Mouse (Mus musculus): ENCODE results near the gene Mcm5. TPM values are rescaled to one million over a fixed set of nuclear protein-coding genes. Genes with fewer than 3 reads are reported as not detected.
A peak's percentile ranks its signal among the peaks of the same experiment; 100 is the strongest.

Mcm5 gene
- under 1 TPM; 0.66 to 0.87 TPM for total RNA-seq (2021)
- long read RNA-seq, experiment 1, partial matches to known transcripts: 0 of 3 reads
- long read RNA-seq, experiment 1, other reads (novel, unspliced or antisense): 1 of 3 reads
- long read RNA-seq, experiment 2, partial matches to known transcripts: 0 of 2 reads
- long read RNA-seq, experiment 2, other reads (novel, unspliced or antisense): 0 of 2 reads

DNA sequence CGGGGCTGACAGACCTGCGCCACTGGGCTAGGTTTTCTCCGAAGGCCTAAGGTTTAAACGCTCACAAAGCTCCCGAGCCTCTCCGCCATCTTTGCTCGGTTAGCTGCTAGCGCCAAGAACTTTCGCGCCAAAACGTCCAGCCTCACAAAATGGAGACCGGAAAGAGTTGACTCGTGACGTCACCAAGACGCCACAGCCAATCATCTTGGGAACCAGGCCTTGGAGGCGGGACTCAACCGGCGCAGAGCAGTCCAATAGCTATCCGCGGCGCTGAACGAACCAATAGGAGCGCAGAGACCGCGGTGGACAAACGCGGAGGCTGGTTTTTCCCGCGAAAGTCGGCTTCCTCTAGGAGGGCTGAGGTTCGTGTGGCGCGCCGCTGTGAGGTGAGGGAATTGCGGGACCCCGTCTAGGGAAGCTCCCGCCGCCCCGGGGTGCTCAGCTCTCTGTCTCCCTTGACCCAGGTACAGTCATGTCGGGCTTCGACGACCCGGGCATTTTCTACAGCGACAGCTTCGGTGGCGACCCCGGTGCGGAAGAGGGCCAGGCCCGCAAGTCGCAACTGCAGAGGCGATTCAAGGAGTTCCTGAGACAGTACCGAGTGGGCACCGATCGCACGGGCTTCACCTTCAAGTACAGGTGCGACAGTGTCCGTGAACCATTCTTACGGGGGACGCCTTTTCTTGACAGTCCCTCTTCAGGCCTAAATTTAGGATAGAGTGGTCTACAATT is at the start of gene Mcm5:
TSS of gene Mcm5 (plus strand) at position 334 of the 732 bp plus-strand sequence.
- peak; percentile 100 for DNase-seq (ENCODE audit: low spot score)

DNA sequence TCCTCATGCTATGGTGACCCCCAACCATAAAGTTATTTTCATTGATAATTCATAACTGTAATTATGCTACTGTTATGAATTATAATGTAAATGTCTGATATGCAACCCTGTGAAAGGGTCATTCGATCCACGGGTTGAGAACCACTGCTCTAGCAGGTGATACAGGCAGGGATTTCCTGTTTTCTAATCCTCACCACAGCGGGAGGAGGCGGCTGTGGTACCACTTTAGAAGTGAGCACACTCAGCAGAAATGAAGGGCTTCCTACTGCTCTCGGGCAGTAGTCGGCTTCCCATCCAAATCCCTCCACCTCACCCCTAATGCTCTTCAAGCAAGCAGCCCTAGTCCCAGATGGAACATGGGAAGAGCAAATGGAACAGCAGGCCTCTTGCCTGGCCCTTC is 49.3 kb upstream of the Mcm5 start:
- no peak for DNase-seq (ENCODE audit: low spot score)

DNA sequence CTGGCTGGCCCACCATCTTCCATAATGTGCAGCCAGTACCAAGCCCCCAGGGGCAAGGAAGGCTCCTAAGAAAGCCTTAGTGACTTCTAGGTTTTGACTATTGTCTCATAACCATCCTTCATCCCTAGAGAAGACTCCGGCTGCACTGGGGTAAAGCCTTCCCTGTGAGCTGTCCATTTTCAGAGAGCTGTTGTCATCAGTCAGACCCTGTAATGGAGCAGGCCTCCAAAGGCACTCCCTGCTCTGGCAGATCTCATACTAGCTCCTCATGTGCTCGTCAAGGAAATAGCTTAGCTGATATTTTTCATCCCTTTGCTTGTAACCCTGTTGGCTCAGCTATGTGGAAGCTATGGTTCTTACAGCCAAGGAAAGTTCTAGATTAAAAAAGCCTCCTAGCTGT is 48.6 kb upstream of the Mcm5 start:
- no peak for DNase-seq (ENCODE audit: low spot score)

DNA sequence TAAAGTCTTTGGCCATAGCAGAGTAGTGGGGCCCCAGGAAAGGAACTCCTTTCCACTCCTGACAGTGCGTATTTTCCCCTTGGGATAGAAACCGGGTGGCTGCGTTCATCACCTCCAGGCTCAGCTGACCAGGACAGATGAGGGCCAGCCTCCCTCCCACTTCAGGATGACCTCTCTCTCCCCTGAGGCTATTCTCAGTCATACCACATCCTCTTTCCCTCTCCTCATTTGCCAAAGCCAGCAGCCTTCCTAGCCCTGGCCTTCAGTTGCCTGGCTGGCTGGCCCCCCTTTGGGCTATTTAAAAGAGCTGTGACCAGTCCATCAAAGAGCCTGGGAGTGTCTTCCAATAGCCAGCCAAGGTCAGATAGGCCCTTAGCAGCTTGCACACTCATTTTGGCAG is 46.1 kb upstream of the Mcm5 start:
- peak; percentile 60 for DNase-seq (ENCODE audit: low spot score)

DNA sequence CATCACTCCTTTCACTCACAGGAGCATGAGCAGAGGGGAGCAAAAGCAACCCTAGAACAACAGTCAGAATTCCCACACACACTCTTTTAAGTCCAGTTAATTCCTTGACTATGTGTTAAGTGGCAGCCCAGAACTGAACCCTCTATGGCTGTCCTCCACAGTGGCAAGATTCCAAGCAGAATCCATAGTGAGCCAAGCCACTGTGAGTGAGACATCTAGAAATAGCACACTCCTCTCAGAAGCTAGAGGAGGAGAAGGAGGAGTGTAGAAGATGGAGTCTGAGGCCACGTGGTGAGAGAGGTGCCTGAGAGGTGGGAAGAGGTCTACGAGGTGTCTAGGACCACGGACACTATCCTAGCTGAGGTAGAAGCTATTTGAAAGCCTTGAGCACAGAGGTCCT is 44.6 kb upstream of the Mcm5 start:
- peak; percentile 52 for DNase-seq (ENCODE audit: low spot score)

DNA sequence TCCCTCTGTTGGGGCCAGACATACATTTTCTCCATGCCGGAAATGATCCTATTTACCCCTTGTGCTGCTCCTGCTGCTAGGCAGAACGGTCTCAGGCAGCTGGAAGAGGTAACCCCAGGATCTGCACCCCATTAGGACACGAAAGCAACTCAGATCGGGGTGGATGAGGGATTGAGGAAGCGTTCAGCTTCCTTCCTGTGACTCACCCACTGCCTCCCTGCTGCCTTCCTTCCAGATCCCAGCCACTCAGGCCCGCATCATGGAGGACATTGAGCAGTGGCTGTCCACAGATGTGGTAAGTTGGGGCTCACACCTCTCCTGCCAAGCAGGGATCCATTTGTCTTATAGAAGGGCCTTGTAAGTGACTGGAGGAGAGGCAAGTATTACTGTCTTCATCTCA is 42.1 kb upstream of the Mcm5 start:
- DNase-seq (ENCODE audit: low spot score): no peak

DNA sequence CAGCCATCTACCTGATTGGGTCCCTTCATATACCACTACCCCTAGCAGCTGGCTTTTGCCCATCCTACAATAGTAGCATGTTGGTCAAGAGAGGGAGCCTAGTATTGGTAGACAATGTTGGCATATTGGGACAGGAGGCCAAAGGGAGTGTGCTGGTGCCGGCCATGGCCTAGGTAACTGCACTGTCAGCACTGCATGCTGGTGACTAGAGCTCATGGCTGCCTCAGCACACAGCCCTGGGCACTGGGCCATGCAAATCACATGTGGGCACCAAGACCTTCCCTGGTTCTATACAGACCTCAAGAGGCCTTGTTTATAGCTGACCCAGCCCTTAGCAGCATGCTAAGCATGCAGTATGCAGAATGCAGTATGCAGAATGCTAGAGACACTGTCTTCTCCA is 39.1 kb upstream of the Mcm5 start:
- DNase-seq (ENCODE audit: low spot score): no peak

DNA sequence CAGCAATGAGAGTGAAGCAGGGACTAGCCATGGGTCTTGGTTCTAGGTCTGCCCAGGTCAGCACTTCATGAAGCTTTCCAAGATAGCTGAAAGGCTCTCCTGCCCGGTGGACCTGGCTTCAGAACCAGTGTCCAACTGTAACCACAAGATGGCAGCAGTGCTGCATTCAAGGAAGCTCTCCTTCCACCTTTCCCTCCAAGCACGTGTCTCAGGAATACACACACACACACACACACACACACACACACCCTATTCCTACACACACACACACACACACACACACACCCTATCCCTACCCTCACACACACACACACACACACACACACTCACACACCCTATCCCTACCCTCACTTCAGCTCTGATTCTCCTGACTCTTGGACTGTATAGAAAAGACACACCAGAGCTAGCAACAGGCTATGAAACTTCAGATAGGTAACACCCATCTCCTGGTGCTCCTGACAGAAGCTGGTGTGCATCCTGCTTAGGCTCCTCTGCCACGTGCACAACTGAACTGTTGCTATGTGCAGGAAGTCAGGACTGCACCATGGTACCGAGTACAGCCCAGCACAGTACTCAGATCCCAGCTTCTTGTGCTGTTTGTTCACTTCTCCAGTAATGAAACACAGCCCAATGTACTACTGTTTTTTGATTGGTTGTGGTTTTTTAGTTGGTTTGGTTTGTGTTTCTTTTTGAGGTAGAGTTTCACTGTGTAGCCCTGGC is 37.6 kb upstream of the Mcm5 start:
- peak; percentile 86 for DNase-seq (ENCODE audit: low spot score)

DNA sequence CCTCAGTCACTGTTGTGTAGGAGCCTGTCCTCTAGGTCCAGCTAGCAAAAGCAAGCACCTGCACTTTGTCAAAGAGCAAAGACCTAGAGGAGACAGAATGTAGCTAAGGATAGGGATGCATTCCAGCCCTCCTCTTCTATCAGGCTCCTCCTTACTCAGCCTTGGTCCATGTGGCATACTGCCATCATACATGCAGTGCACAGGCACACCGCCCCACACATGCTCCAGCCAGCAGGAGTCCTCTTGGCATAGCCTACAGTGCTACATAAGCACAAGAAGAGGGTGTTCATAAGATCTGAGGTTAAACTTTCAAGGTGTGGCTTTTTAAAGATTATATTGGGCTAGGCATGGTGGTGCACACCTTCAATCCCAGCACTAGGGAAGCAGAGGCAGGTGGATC is 34.5 kb upstream of the Mcm5 start:
- DNase-seq (ENCODE audit: low spot score): no peak

DNA sequence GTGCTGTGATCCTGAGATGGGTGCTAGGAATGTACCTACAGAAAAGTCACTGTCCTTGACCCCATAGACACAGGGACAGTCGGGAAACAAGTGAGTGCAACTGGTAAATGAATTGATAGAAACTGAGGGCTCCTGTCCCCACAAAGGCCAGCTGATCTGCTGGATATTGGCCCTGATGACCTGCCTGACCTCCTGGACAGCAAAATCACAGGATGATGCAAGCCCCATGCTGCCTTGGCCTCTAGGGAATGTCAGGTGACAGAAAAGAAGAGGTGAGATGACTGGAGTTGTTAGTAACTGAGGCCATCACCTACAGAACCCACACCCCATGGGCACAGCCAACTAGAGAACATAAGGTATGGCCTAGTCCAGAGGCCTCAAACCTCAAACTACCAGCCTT is 31.2 kb upstream of the Mcm5 start:
- no peak for DNase-seq (ENCODE audit: low spot score)

DNA sequence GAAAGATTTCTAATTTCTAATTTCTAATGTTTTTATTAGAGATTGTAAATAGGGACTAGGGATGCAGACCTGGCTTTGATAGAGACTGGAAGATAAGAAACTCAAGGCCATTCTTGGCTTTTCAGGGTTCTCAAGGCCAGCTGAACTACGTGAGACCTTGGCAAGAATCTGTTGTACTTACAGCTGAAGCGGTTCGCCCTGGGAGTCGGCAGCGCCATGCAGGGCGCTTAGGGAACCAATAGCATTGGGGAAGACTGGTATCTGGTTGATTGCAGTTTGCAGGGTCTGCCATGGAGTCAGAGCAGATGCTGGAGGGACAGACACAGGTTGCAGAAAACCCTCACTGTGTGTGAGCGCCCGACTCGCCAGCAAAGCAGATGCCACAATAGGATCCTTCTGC is 30.5 kb upstream of the Mcm5 start:
- no peak for DNase-seq (ENCODE audit: low spot score)

DNA sequence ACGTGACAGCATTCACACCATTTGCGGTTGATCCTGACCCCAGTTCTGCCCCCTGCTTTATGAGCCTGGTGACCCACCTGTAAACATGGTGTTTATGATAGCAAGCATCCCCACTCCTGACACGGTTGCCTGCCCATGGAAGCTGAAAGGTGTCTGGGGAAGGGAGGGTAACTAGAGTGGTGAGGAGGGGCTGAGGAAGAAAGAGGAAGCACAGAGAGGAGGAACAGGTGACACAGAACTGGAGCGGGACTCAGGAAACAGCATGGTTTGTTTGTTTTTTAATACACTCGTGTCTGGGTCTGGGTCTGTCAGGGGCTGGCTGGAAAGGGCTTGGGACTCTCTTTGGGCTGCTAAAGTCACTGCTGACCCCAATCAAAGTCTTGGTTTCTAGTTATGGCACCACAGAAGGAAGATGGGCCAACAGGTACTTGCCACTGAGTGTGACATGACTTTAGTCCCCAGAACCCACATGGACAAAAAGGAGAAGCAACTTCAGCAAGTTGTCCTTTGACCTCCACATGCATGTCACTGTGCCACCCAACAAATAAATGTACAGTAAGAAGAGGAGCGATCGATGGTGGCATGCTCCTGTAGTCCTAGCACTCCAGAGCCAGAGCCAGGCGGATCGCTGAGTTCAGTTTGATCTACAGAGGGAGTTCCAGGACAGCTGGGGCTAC is 27.9 kb upstream of the Mcm5 start:
- DNase-seq (ENCODE audit: low spot score): no peak

DNA sequence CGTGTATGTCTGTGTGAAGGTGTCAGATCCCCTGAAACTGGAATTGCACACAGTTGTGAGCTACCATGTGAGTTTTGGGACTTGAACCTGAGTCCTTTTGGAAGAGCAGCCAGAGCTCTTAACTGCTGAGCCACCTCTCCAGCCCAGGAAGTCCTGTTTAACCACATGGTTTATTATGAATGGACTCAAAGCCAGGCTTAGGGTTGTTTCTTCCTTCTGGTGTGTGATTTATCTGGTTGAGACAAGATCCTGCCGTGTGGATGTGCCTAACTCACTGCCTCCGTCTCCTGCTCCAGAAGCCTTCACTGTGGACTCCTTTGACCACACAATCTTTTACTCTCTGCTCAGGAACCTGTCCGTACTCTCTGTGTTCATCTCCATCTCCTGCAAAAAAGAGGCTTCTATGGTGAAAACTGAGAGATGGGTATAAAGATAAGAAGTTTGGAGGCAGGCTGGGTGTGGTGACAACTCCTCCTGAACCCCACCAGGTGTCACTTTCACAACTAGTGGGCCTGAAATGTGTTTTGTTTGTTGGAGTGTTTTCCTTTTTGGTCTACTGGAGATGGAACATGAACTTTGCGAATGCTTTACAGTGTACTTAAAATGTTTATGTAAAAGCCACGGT is 27.1 kb upstream of the Mcm5 start:
- DNase-seq (ENCODE audit: low spot score): no peak

DNA sequence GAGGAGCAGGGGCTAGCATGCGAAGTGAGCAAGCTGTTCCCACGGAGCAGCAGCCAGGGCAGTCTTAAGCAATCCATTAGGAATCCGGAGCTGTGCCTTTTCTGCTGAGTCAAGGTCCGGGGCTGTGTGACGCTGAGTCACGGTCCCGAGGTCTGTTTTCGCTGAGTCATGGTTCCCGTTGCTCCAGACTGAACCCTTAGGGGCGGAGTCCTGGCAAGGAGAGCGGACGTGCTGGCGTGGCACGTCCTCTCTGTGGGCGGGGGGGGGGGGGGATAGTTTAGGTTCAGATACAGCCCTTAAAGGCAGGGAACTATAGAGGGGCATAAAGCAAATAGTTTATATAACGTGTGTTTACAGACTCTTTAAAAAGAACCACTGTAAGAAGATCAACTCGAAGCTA is 25.5 kb upstream of the Mcm5 start:
- peak; percentile 97 for DNase-seq (ENCODE audit: low spot score)

DNA sequence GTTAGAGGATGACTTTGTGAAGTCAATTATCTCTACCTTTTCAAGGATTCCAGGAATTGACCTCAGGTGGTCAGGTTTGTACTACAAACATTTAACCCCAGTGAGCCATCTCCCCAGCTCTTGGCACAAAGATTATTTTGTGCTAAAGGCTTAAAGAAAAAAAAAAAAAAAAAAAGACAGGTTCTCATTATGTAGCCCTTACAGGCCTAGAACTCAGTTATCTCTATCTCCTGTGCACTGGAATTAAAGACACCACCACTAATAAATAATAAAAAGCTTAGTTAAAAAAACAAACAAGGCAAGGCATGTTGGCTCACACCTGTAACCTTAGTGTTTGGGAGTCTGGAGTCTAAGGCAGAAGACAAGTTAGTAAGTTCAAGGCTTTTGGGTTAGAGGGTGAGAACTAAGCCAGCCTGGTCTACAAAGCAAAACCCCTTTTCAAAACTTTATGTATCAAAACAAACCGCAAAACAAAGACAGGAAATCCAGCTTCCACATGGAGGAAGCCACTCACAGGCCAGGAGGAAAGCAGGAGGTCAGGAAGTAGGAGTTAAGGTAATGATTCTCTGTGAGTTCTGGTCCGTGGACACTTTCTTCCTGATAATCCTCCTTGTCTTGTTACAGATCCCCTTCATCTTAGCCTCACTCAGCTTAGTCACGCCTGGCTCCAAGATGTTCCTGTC is 24.8 kb upstream of the Mcm5 start:
- DNase-seq (ENCODE audit: low spot score): no peak

DNA sequence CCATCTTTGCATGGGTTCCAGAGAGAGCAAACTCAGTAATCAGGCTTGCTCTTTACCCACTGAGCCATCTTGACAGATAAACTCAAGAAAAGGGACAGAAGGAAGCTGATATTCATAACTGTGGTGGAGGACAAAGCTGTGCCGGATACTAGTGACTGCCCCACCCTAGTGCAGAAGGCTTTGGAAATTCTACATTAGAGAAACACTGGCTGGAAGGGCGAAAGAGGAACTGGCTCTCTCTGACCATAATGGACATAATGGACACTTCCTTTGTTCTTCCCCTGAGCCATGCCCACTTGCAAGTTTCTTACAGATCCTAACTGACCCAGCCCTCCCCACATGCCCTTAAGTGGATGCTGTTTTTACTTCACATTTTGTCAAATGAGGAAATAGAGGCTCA is 23.4 kb upstream of the Mcm5 start:
- no peak for DNase-seq (ENCODE audit: low spot score)

DNA sequence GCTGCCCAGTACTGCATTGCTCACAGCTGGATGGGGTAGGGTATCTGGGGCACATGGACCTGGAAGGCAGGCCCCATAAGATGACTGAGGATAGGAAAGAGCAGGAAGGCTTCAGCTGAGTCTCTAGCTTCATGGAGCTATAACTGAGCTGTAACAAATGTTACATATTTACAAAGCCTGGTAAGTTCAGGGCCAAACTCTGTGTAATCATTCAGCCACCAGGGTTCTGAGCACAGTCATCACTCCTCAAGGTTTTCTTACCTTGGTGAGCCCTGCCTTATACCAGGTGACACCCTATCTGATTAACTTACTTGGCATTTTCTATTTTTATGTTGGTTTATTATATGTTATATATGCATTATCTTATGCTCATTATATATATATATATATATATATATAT is 22.2 kb upstream of the Mcm5 start:
- no peak for DNase-seq (ENCODE audit: low spot score)

DNA sequence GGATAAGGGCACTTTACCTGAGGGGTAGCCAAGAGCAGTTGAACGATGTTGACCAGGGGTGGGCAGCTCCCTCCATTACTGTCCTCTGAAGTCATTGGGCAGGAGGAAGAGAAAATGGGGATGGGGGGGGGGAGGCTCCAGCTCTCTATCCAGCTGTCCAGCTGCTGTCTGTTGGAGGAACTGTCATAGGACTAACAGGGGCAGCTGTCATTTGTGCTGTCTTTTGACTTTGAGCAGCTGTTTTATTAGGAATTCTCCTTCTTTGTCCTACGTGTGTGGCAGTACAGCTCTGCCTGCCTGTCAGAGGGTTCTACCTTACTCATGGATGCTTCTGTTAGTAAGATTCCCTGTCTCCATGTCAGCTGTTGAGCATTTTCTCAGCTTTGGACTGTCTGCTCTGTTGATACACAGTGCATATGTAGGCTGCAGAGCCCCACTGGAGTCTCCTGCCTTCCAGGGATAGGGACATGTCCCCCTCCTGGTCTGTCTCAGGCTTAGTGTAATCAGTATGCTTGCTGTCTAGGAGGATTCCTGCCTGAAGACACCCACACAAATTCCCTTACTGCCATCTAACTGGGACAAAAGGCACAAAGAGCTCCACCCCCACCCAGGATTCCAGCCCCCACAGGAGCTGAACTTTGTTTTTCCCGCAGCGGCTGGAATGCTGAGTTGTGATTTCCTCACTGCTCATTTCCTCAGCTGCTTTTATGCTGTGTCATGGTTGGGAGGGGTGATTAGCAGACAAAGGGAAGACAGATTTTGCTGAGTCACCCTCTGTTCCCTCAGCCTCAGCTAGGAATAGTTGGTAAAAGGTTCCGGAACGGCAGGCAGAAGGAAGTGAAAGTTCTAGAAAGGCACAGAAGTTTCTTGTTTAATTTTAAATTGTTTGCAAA is 20.1 kb upstream of the Mcm5 start:
- peak; percentile 86 for DNase-seq (ENCODE audit: low spot score)

DNA sequence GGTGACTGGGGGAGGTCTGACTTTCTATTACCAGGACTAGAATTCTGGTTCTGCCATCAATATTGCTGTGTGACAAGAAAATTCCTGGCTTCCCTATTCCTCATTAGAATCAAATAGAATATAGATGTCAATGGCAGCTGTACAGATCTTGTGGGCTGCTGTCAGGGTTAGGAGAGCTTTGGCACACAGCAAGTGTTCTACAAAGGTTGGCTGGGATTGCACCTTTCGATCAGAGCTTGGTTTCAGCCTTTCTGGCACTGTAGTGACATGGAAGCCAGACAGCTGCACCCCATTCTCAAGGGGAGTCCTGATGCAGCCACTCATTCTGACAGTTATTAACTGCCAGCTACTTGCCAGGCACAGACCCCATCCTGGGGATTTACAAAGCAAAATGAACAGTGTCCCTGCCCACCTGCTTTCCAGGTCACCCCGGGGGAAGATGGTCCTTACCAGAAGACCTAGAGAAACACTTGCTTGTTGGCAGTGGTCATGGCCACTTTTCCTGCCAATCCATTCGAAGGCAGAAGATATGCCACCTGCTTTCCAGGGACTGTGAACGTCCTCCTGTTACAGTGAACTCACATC is 18.5 kb upstream of the Mcm5 start:
- no peak for DNase-seq (ENCODE audit: low spot score)

Data from gastrocnemius, adult 18-20 months (tissue).